Mouse (Mus musculus) thymus, postnatal 25 days (tissue): ENCODE results near the gene Trap1.
"Not testable (repeated sequence)": the region's sequence is repeated elsewhere in the genome, so short reads cannot be mapped to it uniquely, and the experiment has no call there.

Source experiments
- DNase-seq: peaks from one replicate; pipeline ENCODE4 v3.0.0; 2022

Trap1 gene

GRCm38 (mm10) chr16:4077384-4078061, at the start of gene Trap1:
Gene Trap1 (minus strand): TSS chr16:4077827.
- peak; percentile 96 for DNase-seq

- DNase-seq: no peak
These were observed 39.4 kb upstream of the Trap1 start for GRCm38 (mm10) chr16:4117072-4117471.

- DNase-seq: no peak
These were observed 22.7 kb upstream of the Trap1 start for GRCm38 (mm10) chr16:4100374-4100773.

- DNase-seq: no peak
These were observed 19.9 kb upstream of the Trap1 start for GRCm38 (mm10) chr16:4097521-4097920.

- DNase-seq: no peak
These were observed 19.3 kb upstream of the Trap1 start for GRCm38 (mm10) chr16:4096898-4097297.

GRCm38 (mm10) chr16:4096141-4096540, 18.5 kb upstream of the Trap1 start:
- DNase-seq: no peak

- DNase-seq: no peak
These were observed 9.7 kb upstream of the Trap1 start for GRCm38 (mm10) chr16:4087214-4087913.

GRCm38 (mm10) chr16:4085851-4086387, 8.3 kb upstream of the Trap1 start:
- no peak for DNase-seq

GRCm38 (mm10) chr16:4085051-4085450, 7.4 kb upstream of the Trap1 start:
- DNase-seq: no peak

- not testable (repeated sequence) for DNase-seq
These were observed 2.8 kb upstream of the Trap1 start for GRCm38 (mm10) chr16:4080419-4080818.

GRCm38 (mm10) chr16:4079656-4080055, 2.0 kb upstream of the Trap1 start:
- no peak for DNase-seq

- DNase-seq: not testable (repeated sequence)
These were observed 675 bp upstream of the Trap1 start for GRCm38 (mm10) chr16:4078302-4078701.

- no peak for DNase-seq
These were observed 2.8 kb downstream of the Trap1 start for GRCm38 (mm10) chr16:4074836-4075235.

GRCm38 (mm10) chr16:4074297-4074696, 3.3 kb downstream of the Trap1 start:
- no peak for DNase-seq

- DNase-seq: peak; percentile 59
These were observed 9.0 kb downstream of the Trap1 start for GRCm38 (mm10) chr16:4068588-4068987.

GRCm38 (mm10) chr16:4064945-4065344, 12.7 kb downstream of the Trap1 start:
- DNase-seq: no peak

GRCm38 (mm10) chr16:4053811-4054210, 23.8 kb downstream of the Trap1 start:
- no peak for DNase-seq

GRCm38 (mm10) chr16:4052601-4053000, 25.0 kb downstream of the Trap1 start:
- DNase-seq: no peak

GRCm38 (mm10) chr16:4045524-4045923, 32.1 kb downstream of the Trap1 start:
- no peak for DNase-seq

- no peak for DNase-seq
These were observed 33.5 kb downstream of the Trap1 start for GRCm38 (mm10) chr16:4044093-4044492.

- DNase-seq: no peak
These were observed 36.0 kb downstream of the Trap1 start for GRCm38 (mm10) chr16:4041646-4042045.

- DNase-seq: no peak
These were observed 37.4 kb downstream of the Trap1 start for GRCm38 (mm10) chr16:4040206-4040605.

GRCm38 (mm10) chr16:4037690-4038089, 39.9 kb downstream of the Trap1 start:
- DNase-seq: no peak

GRCm38 (mm10) chr16:4036807-4037206, 40.8 kb downstream of the Trap1 start, which contains the start of gene Dnase1:
Gene Dnase1 (plus strand): TSS chr16:4036942.
- DNase-seq: no peak
